ENCODE assay signal across 8 mouse cellular contexts in genomic region chr10:33304982-33305381, GRCm38 (mm10).
DNase-seq lines count a peak whose midpoint lies in the region; ATAC-seq and TF ChIP-seq lines count a peak whose summit lies in the region.

No protein-coding gene starts in this region.

- no peak for ATAC-seq in CD4-positive, CD25-positive, alpha-beta regulatory T cell, adult 4 months

- TF ChIP-seq CTCF in layer of hippocampus, adult 2 months (conservative IDR thresholded peaks at IDR 0.05) = peak; percentile 74
- no peak for TF ChIP-seq CTCF in thymus, adult 2 months (IDR thresholded peaks at IDR 0.05; ENCODE audit: borderline replicate concordance, control insufficient read depth, extremely low read depth, insufficient read depth, low read length, poor library complexity)

- no peaks in the 10 kb centered on the region for H3K27me3 ChIP-seq in thymus, adult 2 months (ENCODE audit: control insufficient read depth, insufficient read depth, low read length)

- no peak for TF ChIP-seq POLR2A in thymus, adult 2 months (IDR thresholded peaks at IDR 0.05; ENCODE audit: control insufficient read depth, extremely low read depth, insufficient read depth, low read length, poor library complexity)

- no peaks in the 10 kb centered on the region for H3K4me1 ChIP-seq in thymus, adult 2 months (replicated peaks; ENCODE audit: control insufficient read depth, insufficient read depth, low read length)

- no peak overlapping the region for H3K27ac ChIP-seq in layer of hippocampus, adult 2 months
- no peak overlapping the region for H3K27ac ChIP-seq in thymus, adult 2 months (ENCODE audit: control insufficient read depth, insufficient read depth, low read length)

- H3K36me3 ChIP-seq in thymus, adult 2 months (ENCODE audit: control insufficient read depth, insufficient read depth, low read length) = no peaks in the 10 kb centered on the region

- 36% methylated on average over 2 of the region's 2 CpGs for WGBS in thymus, adult 2 months

- DNase-seq in adrenal gland, postnatal 14 days = peak; percentile 19
- no peak for DNase-seq in adrenal gland, adult 8-10 months
- DNase-seq in kidney, postnatal 14 days = peak; percentile 7
- no peak for DNase-seq in kidney, adult 18-20 months
- peak; percentile 45 for DNase-seq in NIH3T3 (ENCODE audit: low read depth)
- DNase-seq in layer of hippocampus, adult 2 months (ENCODE audit: low spot score in 2 of 2) = peak; percentile 6 to 53
- DNase-seq in thymus, adult 2 months = no peak

- H3K4me3 ChIP-seq in layer of hippocampus, adult 2 months = no peak overlapping the region
- H3K4me3 ChIP-seq in thymus, adult 2 months (ENCODE audit: control insufficient read depth, insufficient read depth, low read length) = no peak overlapping the region

Comparison
In these comparisons a context has a peak if more than half of its experiments do, and no peak if none do; other contexts are left out.
1. DNase-seq: peak in adrenal gland, postnatal 14 days (single experiment), kidney, postnatal 14 days (single experiment), NIH3T3 (single experiment) and layer of hippocampus, adult 2 months (2 of 2); none in adrenal gland, adult 8-10 months (single experiment), kidney, adult 18-20 months (single experiment) and thymus, adult 2 months (single experiment).